Mouse (Mus musculus): ENCODE results near the gene Grtp1.

- TF ChIP-seq CTCF (IDR thresholded peaks at IDR 0.05; ENCODE audit: low read depth, low read length) (no peak), POLR2A (IDR thresholded peaks at IDR 0.05; ENCODE audit: borderline replicate concordance, low read depth, low read length) (no peak)
Observed at GRCm38 (mm10) chr8:13177173-13177852, 23.1 kb downstream of the Grtp1 start.

Measured in bone marrow macrophage, adult 2 months (primary cell).